In genomic region chr19:29045956-29046650, GRCm38 (mm10) we compare ENCODE assay signal across 7 mouse cellular contexts. TPM values are rescaled to one million over a fixed set of nuclear protein-coding genes. Genes with fewer than 3 reads are reported as not detected.
DNase-seq lines count a peak whose midpoint lies in the region; ATAC-seq and TF ChIP-seq lines count a peak whose summit lies in the region.

No protein-coding gene starts in this region.

- WGBS in forebrain, postnatal 0 days, result 32% methylated on average over 15 of the region's 15 CpGs
- WGBS in liver, embryonic 14.5 days (ENCODE audit: insufficient replicate concordance), result 48% methylated on average over 15 of the region's 15 CpGs

- H3K27me3 ChIP-seq in testis, adult 2 months (ENCODE audit: control insufficient read depth, insufficient read depth, low read length), result no peaks in the 10 kb centered on the region
- H3K27me3 ChIP-seq in forebrain, postnatal 0 days (ENCODE audit: insufficient read depth, low read length), result no peaks in the 10 kb centered on the region
- H3K27me3 ChIP-seq in liver, embryonic 14.5 days (ENCODE audit: control insufficient read depth, insufficient read depth, low read length), result no peaks in the 10 kb centered on the region

- peak overlapping the region; percentile 81 for H3K4me2 ChIP-seq in forebrain, postnatal 0 days (ENCODE audit: low read depth)
- H3K4me2 ChIP-seq in liver, embryonic 14.5 days (ENCODE audit: low read depth), result peak overlapping the region; percentile 84

- DNase-seq in testis, postnatal 14 days (ENCODE audit: low spot score), result no peak
- DNase-seq in forebrain, postnatal 0 days, result no peak
- no peak for DNase-seq in liver, embryonic 14.5 days (ENCODE audit: low read depth in 3 of 3, low spot score in 3 of 3)
- DNase-seq in frontal cortex, postnatal 10 days (ENCODE audit: low spot score in 2 of 2), result no peak
- DNase-seq in urinary bladder, postnatal 36 days (ENCODE audit: low spot score in 2 of 2), result no peak
- no peak for DNase-seq in urinary bladder, adult 2 months (ENCODE audit: low spot score)

- TF ChIP-seq CTCF in testis, adult 2 months (IDR thresholded peaks at IDR 0.05; ENCODE audit: control insufficient read depth, insufficient read depth, insufficient replicate concordance, low read depth, low read length), result no peak
- TF ChIP-seq CTCF in forebrain, postnatal 0 days (IDR thresholded peaks at IDR 0.05; ENCODE audit: low read depth), result no peak
- no peak for TF ChIP-seq CTCF in liver, embryonic 14.5 days (IDR thresholded peaks at IDR 0.05; ENCODE audit: low read depth)

- H3K9ac ChIP-seq in forebrain, postnatal 0 days, result no peak overlapping the region
- peak overlapping the region; percentile 23 for H3K9ac ChIP-seq in liver, embryonic 14.5 days (replicated peaks)

- no peaks in the 10 kb centered on the region for H3K36me3 ChIP-seq in testis, adult 2 months (ENCODE audit: control insufficient read depth, insufficient read depth, low read length)
- H3K36me3 ChIP-seq in forebrain, postnatal 0 days (ENCODE audit: insufficient read depth), result no peaks in the 10 kb centered on the region
- no peaks in the 10 kb centered on the region for H3K36me3 ChIP-seq in liver, embryonic 14.5 days (replicated peaks; ENCODE audit: control insufficient read depth, insufficient read depth, low read depth)

- peak overlapping the region; percentile 39 for H3K27ac ChIP-seq in testis, adult 2 months (ENCODE audit: control insufficient read depth, insufficient read depth, low read depth, low read length)
- no peak overlapping the region for H3K27ac ChIP-seq in forebrain, postnatal 0 days (ENCODE audit: low read depth, low read length)
- H3K27ac ChIP-seq in liver, embryonic 14.5 days, result no peak overlapping the region

- H3K9me3 ChIP-seq in forebrain, postnatal 0 days (ENCODE audit: low read length), result no peaks in the 10 kb centered on the region
- H3K9me3 ChIP-seq in liver, embryonic 14.5 days (ENCODE audit: control insufficient read depth, low read length), result no peaks in the 10 kb centered on the region

- ATAC-seq in forebrain, postnatal 0 days, result no peak
- ATAC-seq in liver, embryonic 14.5 days (ENCODE audit: insufficient read depth), result no peak

- TF ChIP-seq POLR2A in testis, adult 2 months (IDR thresholded peaks at IDR 0.05; ENCODE audit: control insufficient read depth, low read depth, low read length), result no peak

- peaks cover 14% of the 10 kb centered on the region for H3K4me1 ChIP-seq in testis, adult 2 months (ENCODE audit: control insufficient read depth, insufficient read depth, low read length)
- peaks cover 10% of the 10 kb centered on the region; the same call in 1 of the 2 replicates for H3K4me1 ChIP-seq in forebrain, postnatal 0 days (ENCODE audit: insufficient read depth)
- H3K4me1 ChIP-seq in liver, embryonic 14.5 days (replicated peaks; ENCODE audit: control insufficient read depth in 2 of 2, insufficient read depth in 2 of 2, low read length in 1 of 2), result peaks cover 8 to 17% of the 10 kb centered on the region in 2 experiments

- TF ChIP-seq EP300 in liver, embryonic 14.5 days (IDR thresholded peaks at IDR 0.05; ENCODE audit: low read depth), result no peak

- peak overlapping the region; percentile 67 for H3K4me3 ChIP-seq in testis, adult 2 months (ENCODE audit: control insufficient read depth, low read depth, low read length)
- peak overlapping the region; percentile 81; the same call in 1 of the 2 replicates for H3K4me3 ChIP-seq in forebrain, postnatal 0 days (ENCODE audit: low read depth, low read length)
- H3K4me3 ChIP-seq in liver, embryonic 14.5 days (ENCODE audit: insufficient read depth in 1 of 2, low read depth in 2 of 2, low read length in 2 of 2), result peak overlapping the region; percentile 47 to 81

RNA-seq across cellular contexts. Expression of gene Ak3, which starts 1.7 kb away (rescaled TPM):
- 13.2 and 13.6 TPM in 2 replicates for polyA plus RNA-seq in testis, adult 2 months (2012; rRNA removed)
- total RNA-seq in forebrain, postnatal 0 days (2014; rRNA removed), result 62.5 and 76.5 TPM in 2 replicates
- polyA plus RNA-seq in forebrain, postnatal 0 days (2015; fragmentation: Nextera tagmentation; extraction: Ambion mirVana), result 58.0 and 68.2 TPM in 2 replicates
- 12.0 and 16.3 TPM in 2 replicates for polyA plus RNA-seq in liver, embryonic 14.5 days (2012; rRNA removed)
- 41.5 and 44.0 TPM in 2 replicates for polyA plus RNA-seq in liver, embryonic 14.5 days (2014; fragmentation: Nextera tagmentation; extraction: Ambion mirVana)
- polyA plus RNA-seq in urinary bladder, adult 2 months (2012; rRNA removed), result 96.5 and 118 TPM in 2 replicates

RNA-seq across cellular contexts. Expression of gene Rcl1, which starts 55.1 kb away (rescaled TPM):
- 4.7 and 5.8 TPM in 2 replicates for polyA plus RNA-seq in testis, adult 2 months (2012; rRNA removed)
- 22.3 and 24.0 TPM in 2 replicates for total RNA-seq in forebrain, postnatal 0 days (2014; rRNA removed)
- polyA plus RNA-seq in forebrain, postnatal 0 days (2015; fragmentation: Nextera tagmentation; extraction: Ambion mirVana), result 29.6 and 31.8 TPM in 2 replicates
- polyA plus RNA-seq in liver, embryonic 14.5 days (2012; rRNA removed), result 22.3 and 31.4 TPM in 2 replicates
- polyA plus RNA-seq in liver, embryonic 14.5 days (2014; fragmentation: Nextera tagmentation; extraction: Ambion mirVana), result 52.1 and 54.8 TPM in 2 replicates
- polyA plus RNA-seq in urinary bladder, adult 2 months (2012; rRNA removed), result 20.6 and 21.5 TPM in 2 replicates

RNA-seq across cellular contexts. Expression of gene Cdc37l1, which starts 56.0 kb away (rescaled TPM):
- polyA plus RNA-seq in testis, adult 2 months (2012; rRNA removed), result 19.9 and 26.8 TPM in 2 replicates
- 57.8 and 78.9 TPM in 2 replicates for total RNA-seq in forebrain, postnatal 0 days (2014; rRNA removed)
- 23.8 and 30.7 TPM in 2 replicates for polyA plus RNA-seq in forebrain, postnatal 0 days (2015; fragmentation: Nextera tagmentation; extraction: Ambion mirVana)
- polyA plus RNA-seq in liver, embryonic 14.5 days (2012; rRNA removed), result 5.8 and 8.3 TPM in 2 replicates
- polyA plus RNA-seq in liver, embryonic 14.5 days (2014; fragmentation: Nextera tagmentation; extraction: Ambion mirVana), result 8.0 and 8.7 TPM in 2 replicates
- polyA plus RNA-seq in urinary bladder, adult 2 months (2012; rRNA removed), result 36.6 and 40.1 TPM in 2 replicates
